Mouse (Mus musculus) spleen, adult 2 months (tissue): Measurements from ENCODE around the gene Apol10a. TPM values are rescaled to one million over a fixed set of nuclear protein-coding genes. Genes with fewer than 3 reads are reported as not detected.
"Not testable (repeated sequence)": the region's sequence is repeated elsewhere in the genome, so short reads cannot be mapped to it uniquely, and the experiment has no call there.

Experiments
- DNase-seq, 2 experiments: peaks; one replicate each; pipeline versions ENCODE4 v3.0.0 to v3.0.0-alpha.2; 2012 to 2021; ENCODE audit warnings: low spot score in 2 of 2, low read depth in 1 of 2
- H3K27ac ChIP-seq: fragments of 200-500 bp; 2 replicates; pipeline ENCODE4 v1.5.1; 2012; ENCODE audit warnings: low read length, inconsistent platforms; ENCODE audit not compliant: insufficient read depth
- H3K27me3 ChIP-seq: fragments of 200-500 bp; 2 replicates; pipeline ENCODE4 v1.6.1; 2012; ENCODE audit warnings: mild to moderate bottlenecking, moderate library complexity, low read length, inconsistent platforms; ENCODE audit not compliant: control insufficient read depth, insufficient read depth
- H3K36me3 ChIP-seq: fragments of 200-500 bp; 2 replicates; pipeline ENCODE4 v1.6.1; 2012; ENCODE audit warnings: mild to moderate bottlenecking, low read length, inconsistent platforms; ENCODE audit not compliant: control insufficient read depth, insufficient read depth
- H3K4me1 ChIP-seq: fragments of 200-500 bp; 2 replicates; pipeline ENCODE4 v1.6.1; 2011; ENCODE audit warnings: inconsistent platforms; ENCODE audit not compliant: control insufficient read depth, insufficient read depth, insufficient read length
- H3K4me3 ChIP-seq: fragments of 200-500 bp; 2 replicates; pipeline ENCODE4 v1.5.1; 2011; ENCODE audit warnings: mild to moderate bottlenecking, inconsistent platforms; ENCODE audit not compliant: insufficient read depth, insufficient read length; ENCODE audit errors: extremely low read depth
- WGBS: fragments of 180-500 bp; shearing (Covaris S2); methylation state at CpG from one replicate; pipeline ENCODE4 v1.1.7; 2018; 5-methylcytosine and 5-hydroxymethylcytosine counted together
- polyA plus RNA-seq: library from polyadenylated mRNA; depleted of rRNA; stranded (reverse); fragments of >200 nt; gene quantifications from 2 replicates; pipeline ENCODE4 v1.2.3, GENCODE M21; 2012; rRNA removed

Apol10a gene
- 0.04 and 0.13 TPM in 2 replicates for polyA plus RNA-seq

GRCm38 (mm10) chr15:77476693-77477092 is at the start of gene Apol10a:
TSS of gene Apol10a (plus strand) at chr15:77477047.
- H3K4me1 ChIP-seq, H3K36me3 ChIP-seq, DNase-seq, H3K4me3 ChIP-seq, H3K27me3 ChIP-seq, H3K27ac ChIP-seq: not testable (repeated sequence)
- 69% methylated on average over 2 of the region's 2 CpGs for WGBS

DNA sequence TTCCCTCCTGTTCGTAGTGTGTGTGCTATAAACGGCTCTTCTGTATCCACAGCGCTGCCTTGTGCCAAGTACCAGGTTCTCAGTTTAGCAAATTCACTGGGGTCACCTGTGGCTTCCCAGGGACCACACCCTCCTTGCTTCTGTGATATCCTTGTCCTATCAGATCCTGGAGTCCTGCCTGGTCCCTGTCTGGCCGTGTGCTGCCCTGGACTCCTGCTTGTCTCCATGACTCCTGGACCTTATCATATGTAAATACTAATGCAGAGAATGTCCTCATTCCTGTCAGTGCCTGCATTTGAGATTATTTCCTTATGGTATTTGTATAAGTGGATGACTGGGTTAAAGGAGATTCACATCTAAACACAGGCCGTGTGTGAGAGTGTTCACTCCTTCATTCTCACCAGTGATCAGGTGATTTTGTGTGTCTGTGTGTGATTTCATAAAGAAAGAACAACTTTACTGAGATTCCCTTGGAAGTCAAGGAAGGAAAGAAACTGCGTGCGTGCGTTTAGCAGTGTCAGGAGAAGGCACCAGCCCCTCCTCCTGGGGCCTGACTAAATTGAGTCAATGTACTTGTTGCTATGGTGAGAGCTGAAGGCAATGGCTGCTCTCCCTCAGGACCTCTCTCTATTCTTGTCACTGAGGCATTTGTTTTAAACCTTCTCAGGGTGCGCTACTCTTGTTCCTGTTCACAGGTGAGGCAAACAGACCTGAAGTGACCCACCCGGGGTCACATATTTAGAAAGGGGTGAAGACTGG is 48.0 kb upstream of the Apol10a start:
- not testable (repeated sequence) for DNase-seq, H3K4me1 ChIP-seq, H3K27me3 ChIP-seq, H3K27ac ChIP-seq, H3K4me3 ChIP-seq, H3K36me3 ChIP-seq
- 86% methylated on average over 9 of the region's 10 CpGs for WGBS

DNA sequence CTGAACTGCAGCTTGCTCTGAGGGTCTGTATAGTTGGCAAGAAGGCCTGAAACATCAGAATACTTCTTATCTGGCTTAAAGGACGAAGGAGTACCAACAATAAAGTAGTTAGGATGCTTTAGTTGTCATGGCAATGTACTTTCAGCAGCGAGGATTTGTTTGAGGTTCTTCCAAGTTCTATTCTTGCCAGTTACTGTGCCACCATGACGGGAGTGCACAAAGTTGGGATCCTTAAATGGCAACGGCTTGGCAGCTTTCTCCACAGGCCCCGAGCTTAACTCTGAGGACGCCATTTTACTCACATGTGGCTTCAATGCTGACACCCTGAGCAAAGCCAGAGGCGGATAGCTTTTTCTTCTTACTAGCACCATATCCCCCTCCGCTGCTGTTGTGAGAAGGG is 32.1 kb upstream of the Apol10a start:
- WGBS = 75% methylated on average over 8 of the region's 8 CpGs

DNA sequence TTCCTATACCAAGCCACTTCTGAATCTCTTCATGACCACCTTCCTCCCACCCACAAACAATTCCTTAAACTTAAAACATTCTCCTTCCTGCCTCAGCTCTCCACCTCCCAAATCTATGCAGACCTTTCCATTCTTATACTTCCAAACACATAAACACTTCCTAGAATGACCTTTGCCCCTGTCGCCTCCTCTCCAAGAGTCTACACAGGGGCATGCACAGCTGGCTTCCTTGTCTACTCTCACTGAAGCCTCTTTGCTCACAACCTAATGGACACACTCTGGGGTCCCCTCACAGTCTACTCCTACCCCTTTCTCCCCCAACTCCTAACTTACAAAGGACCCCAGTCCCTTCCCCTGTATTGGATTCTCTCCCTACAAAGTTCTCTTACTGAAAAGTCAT is 31.2 kb upstream of the Apol10a start:
- H3K36me3 ChIP-seq = not testable (repeated sequence)
- WGBS = 75% methylated on average over 1 of the region's 1 CpGs

More for the DNA sequence above, 32.1 kb upstream of the Apol10a start:
- not testable (repeated sequence) for H3K27me3 ChIP-seq, DNase-seq, H3K27ac ChIP-seq, H3K36me3 ChIP-seq, H3K4me3 ChIP-seq, H3K4me1 ChIP-seq

GRCm38 (mm10) chr15:77447392-77447791 is 29.5 kb upstream of the Apol10a start, which contains the start of gene Apol7b:
TSS of gene Apol7b (minus strand) at chr15:77447492.
- not testable (repeated sequence) for DNase-seq, H3K27me3 ChIP-seq, H3K36me3 ChIP-seq, H3K27ac ChIP-seq, H3K4me1 ChIP-seq, H3K4me3 ChIP-seq
- 63% methylated on average over 2 of the region's 2 CpGs for WGBS

More for the DNA sequence above, 31.2 kb upstream of the Apol10a start:
- not testable (repeated sequence) for H3K27me3 ChIP-seq, H3K4me1 ChIP-seq, H3K27ac ChIP-seq, H3K4me3 ChIP-seq, DNase-seq

GRCm38 (mm10) chr15:77449927-77450326 is 26.9 kb upstream of the Apol10a start:
- H3K4me1 ChIP-seq, H3K27me3 ChIP-seq, DNase-seq, H3K36me3 ChIP-seq, H3K4me3 ChIP-seq, H3K27ac ChIP-seq: not testable (repeated sequence)
- 53% methylated on average over 10 of the region's 10 CpGs for WGBS

DNA sequence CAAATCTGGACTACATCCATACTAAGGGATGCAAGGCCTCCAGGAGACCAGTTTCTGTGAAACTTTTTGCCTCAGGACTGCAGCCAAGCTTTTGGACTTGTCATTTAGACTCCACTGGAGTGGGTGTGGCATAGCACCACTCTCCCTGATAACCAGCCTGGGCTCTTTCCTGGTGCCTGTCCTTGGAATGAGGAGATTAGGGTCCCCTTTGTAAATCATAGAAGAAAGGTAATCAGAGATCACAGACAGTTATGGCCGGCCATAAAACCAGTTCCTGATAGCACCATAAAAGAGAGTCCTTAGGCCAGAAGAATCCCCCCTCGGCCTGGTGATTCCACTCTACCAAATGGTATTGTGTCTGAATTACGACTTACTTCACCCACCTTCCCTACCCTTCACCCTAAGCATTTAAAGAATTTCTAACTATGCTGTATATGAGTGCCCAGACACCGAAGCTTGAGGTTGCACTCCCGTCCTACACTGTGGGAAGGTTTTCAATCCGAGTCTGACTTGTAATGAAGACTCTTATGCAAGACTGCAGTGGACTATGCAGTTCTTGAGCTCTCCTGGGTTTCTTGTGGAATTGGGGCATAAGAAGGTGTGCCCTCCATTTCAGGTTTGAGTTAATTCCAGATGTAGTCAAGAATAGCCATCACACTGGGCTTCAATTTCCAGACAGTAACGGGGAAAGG is 2.0 kb upstream of the Apol10a start:
- 64% methylated on average over 7 of the region's 7 CpGs for WGBS
- H3K27me3 ChIP-seq, H3K4me3 ChIP-seq, H3K27ac ChIP-seq, DNase-seq, H3K4me1 ChIP-seq, H3K36me3 ChIP-seq: not testable (repeated sequence)
